Mouse (Mus musculus): ENCODE data around the gene Llgl2.

- TF ChIP-seq CTCF (IDR thresholded peaks at IDR 0.05; ENCODE audit: extremely low read depth, insufficient read depth, insufficient read length, insufficient replicate concordance) (no peak), POLR2A (IDR thresholded peaks at IDR 0.05; ENCODE audit: low read depth, low read length) (no peak)
Measured at GRCm38 (mm10) chr11:115898446-115898845, 74.6 kb downstream of the Llgl2 start.
